Mouse (Mus musculus) kidney, embryonic 15.5 days (tissue): ENCODE results near the gene Gpatch3. TPM values are rescaled to one million over a fixed set of nuclear protein-coding genes. Genes with fewer than 3 reads are reported as not detected.

Source experiments
- ATAC-seq: fragments of 200-750 bp; cut with Nextera tagmentation; replicated peaks from 2 replicates; pipeline ENCODE4 v1.8.0; 2017; ENCODE audit warnings: moderate TSS enrichment; ENCODE audit not compliant: low FRiP score
- H3K27ac ChIP-seq: fragments of 300-500 bp; sonication (generic); 2 replicates; pipeline ENCODE4 v1.5.1; 2015; ENCODE audit warnings: mild to moderate bottlenecking, inconsistent platforms
- H3K27me3 ChIP-seq: fragments of 300-500 bp; sonication (generic); 2 replicates; pipeline ENCODE4 v1.6.1; 2015; ENCODE audit warnings: inconsistent platforms
- H3K36me3 ChIP-seq: fragments of 300-500 bp; sonication (generic); 2 replicates; pipeline ENCODE4 v1.6.1; 2015; ENCODE audit warnings: inconsistent platforms
- H3K4me1 ChIP-seq: fragments of 300-500 bp; sonication (generic); 2 replicates; pipeline ENCODE4 v1.6.1; 2015; ENCODE audit warnings: inconsistent platforms
- H3K4me2 ChIP-seq: fragments of 300-500 bp; sonication (generic); 2 replicates; pipeline ENCODE4 v1.6.1; 2015; ENCODE audit warnings: moderate library complexity, mild to moderate bottlenecking, inconsistent platforms
- H3K4me3 ChIP-seq: fragments of 300-500 bp; sonication (generic); replicated peaks from 2 replicates; pipeline ENCODE4 v1.5.1; 2015; ENCODE audit warnings: mild to moderate bottlenecking, inconsistent platforms
- H3K9ac ChIP-seq: fragments of 300-500 bp; sonication (generic); 2 replicates; pipeline ENCODE4 v1.6.1; 2015; ENCODE audit warnings: mild to moderate bottlenecking, inconsistent platforms
- H3K9me3 ChIP-seq: fragments of 300-500 bp; sonication (generic); replicated peaks from 2 replicates; pipeline ENCODE4 v1.6.1; 2016; ENCODE audit warnings: inconsistent platforms
- WGBS: fragments of 180-500 bp; shearing (Covaris S2); methylation state at CpG from one replicate; pipeline ENCODE4 v1.1.7; 2015; ENCODE audit warnings: mixed read lengths; 5-methylcytosine and 5-hydroxymethylcytosine counted together
- polyA plus RNA-seq: library from polyadenylated mRNA; unstranded; fragments of >200 nt; fragmentation: Nextera tagmentation; extraction: Ambion mirVana; gene quantifications from 2 replicates; pipeline ENCODE4 v1.2.1, GENCODE M21; 2015

The Gpatch3 gene
- polyA plus RNA-seq = 7.4 and 7.8 TPM in 2 replicates

DNA sequence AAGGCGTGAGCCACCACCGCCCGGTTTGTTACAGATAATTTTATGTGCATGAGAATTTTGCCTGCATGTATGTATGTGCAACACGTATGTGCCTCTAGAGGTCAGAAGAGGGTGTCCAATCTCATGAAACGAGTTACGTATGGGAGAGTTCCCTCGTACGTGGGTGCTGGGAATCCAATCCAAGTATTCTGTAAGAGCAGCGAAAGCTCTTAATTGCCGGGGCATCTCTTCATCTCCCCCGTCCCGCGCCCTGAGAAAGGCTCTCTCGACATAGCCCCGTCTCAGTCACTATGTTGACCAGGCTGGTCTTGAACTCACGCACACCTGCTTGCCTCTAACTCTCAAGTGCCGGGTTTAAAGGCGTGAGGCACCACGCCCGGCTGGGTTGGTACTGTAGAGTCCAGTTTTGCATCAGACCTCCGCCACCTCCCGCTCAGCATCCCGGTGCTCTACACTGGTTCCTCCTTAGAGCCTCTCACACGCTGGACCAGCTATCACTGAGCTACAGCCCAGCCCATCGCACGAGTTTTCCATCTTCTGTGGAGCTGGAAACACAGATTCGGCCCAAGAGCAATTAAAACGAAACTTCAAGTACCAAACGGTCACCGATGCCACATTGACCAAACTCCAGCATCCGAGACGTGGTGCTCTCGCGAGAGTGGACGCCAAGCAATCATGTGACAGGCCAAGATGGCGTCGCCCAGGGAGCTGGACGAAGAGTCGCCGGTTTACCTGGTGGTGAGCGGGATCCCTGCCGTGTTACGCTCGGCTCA, at the start of gene Gpatch3:
TSS of gene Gpatch3 (plus strand) at position 676 of the 773 bp plus-strand sequence.
- peak; percentile 89 for ATAC-seq
- Histone ChIP-seq H3K27me3 (no peaks in the 10 kb centered on the region), H3K27ac (peak within 1 kb of the TSS; percentile 94), H3K9ac (peak within 1 kb of the TSS; percentile 90), H3K4me1 (peaks cover 21% of the 10 kb centered on the region), H3K4me3 (peak within 1 kb of the TSS; percentile 99), H3K4me2 (peak within 1 kb of the TSS; percentile 94), H3K36me3 (peaks cover 20% of the 10 kb centered on the region), H3K9me3 (no peaks in the 10 kb centered on the region)
- WGBS = 7% methylated on average over 44 of the region's 44 CpGs

DNA sequence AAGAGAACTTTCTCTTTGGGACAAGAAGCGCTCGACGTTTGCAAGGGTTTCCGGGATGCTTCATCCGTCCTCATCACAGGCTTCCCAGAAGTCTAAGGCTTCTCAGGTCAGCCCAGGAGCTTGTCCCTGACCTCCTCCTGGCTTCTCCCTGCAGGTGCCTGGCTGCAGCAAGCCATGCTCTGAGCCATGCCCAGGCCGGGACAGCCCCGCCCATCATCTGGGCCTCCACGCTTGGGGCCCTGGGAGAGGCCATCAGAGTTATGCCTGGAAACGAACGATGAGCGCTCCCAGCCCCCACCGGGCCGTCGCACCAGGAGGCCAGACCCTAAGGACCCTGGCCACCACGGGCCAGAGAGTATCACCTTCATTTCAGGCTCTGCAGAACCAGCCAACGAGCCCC, 46.8 kb upstream of the Gpatch3 start:
- WGBS = 70% methylated on average over 16 of the region's 16 CpGs
- H3K36me3 ChIP-seq = peaks cover 59% of the 10 kb centered on the region

DNA sequence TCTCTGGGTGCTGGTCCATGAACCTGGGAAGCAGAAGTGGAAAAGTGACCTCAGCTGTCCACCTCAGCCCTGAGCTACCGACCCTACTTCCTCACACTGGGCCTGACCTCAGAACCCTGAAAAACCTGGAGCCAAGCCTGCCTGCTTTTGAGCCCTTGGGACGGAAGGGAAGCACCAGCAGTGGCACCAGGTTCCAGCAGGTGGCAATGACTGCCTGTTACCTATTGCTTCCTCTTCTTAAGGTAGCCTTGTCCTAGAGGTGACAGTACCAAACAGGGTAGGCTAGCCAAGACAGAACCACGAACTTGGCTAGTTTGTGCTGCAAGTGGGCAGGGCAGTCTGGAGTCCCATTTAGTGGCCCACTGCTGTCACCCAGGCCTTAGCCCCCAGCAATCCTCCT, 41.8 kb upstream of the Gpatch3 start:
- Histone ChIP-seq H3K4me1 (no peaks in the 10 kb centered on the region), H3K9me3 (no peaks in the 10 kb centered on the region), H3K9ac (no peak overlapping the region), H3K27me3 (no peaks in the 10 kb centered on the region), H3K36me3 (peaks cover 100% of the 10 kb centered on the region), H3K4me2 (no peak overlapping the region), H3K4me3 (no peak overlapping the region), H3K27ac (no peak overlapping the region)
- no peak for ATAC-seq
- WGBS = 78% methylated on average over 3 of the region's 3 CpGs

More for the DNA sequence above, 46.8 kb upstream of the Gpatch3 start:
- H3K27me3 ChIP-seq = no peaks in the 10 kb centered on the region
- H3K9ac ChIP-seq = no peak overlapping the region
- no peak overlapping the region for H3K4me2 ChIP-seq
- ATAC-seq = no peak
- H3K4me1 ChIP-seq = no peaks in the 10 kb centered on the region
- no peak overlapping the region for H3K4me3 ChIP-seq
- no peaks in the 10 kb centered on the region for H3K9me3 ChIP-seq
- H3K27ac ChIP-seq = no peak overlapping the region

DNA sequence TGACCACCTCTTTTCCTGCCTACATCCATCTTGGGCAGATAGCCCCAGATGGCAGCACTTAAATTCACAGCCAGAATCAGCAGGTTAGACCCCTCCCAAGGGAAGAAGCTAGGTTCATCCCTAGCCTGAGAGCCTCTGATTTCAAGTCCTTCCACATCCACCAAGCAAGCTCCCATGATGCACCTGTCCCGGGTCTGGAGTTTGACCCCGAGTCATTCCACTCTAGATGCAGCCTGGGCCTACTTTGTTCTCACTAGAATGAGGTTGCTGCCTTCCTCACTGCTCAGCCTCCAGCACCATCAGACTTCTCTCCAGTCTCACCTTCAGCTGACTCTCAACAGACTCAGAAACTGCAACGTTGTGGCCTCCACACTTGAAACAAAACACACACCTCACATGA, 38.5 kb upstream of the Gpatch3 start:
- H3K4me3 ChIP-seq = no peak overlapping the region
- 88% methylated on average over 3 of the region's 3 CpGs for WGBS
- H3K9me3 ChIP-seq = no peaks in the 10 kb centered on the region
- H3K27ac ChIP-seq = no peak overlapping the region
- peaks cover 100% of the 10 kb centered on the region for H3K36me3 ChIP-seq
- no peaks in the 10 kb centered on the region for H3K4me1 ChIP-seq
- no peak overlapping the region for H3K4me2 ChIP-seq
- H3K27me3 ChIP-seq = no peaks in the 10 kb centered on the region
- no peak overlapping the region for H3K9ac ChIP-seq
- ATAC-seq = no peak

DNA sequence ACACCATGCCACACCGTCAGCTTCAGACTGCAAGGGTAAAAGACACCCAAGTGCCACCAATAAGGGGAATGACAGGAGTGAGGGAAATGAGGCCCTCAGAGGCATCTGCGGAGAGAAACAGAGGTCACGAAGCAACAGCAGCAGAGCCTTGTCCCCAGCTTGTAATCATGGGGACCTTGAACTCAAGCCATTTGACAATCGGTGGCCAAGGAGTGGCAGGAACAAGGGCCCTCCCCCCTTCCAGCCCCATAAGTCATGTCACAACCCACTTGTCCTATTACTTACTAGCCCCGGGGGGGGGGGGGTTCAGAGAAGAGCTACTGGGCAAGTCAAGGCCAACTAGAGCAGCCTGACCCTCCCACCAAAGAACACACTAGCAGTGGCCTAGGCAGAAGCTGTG, 37.9 kb upstream of the Gpatch3 start:
- Histone ChIP-seq H3K4me3 (no peak overlapping the region), H3K36me3 (peaks cover 100% of the 10 kb centered on the region), H3K27me3 (no peaks in the 10 kb centered on the region), H3K9me3 (no peaks in the 10 kb centered on the region), H3K4me1 (no peaks in the 10 kb centered on the region), H3K4me2 (no peak overlapping the region), H3K9ac (no peak overlapping the region), H3K27ac (no peak overlapping the region)
- ATAC-seq = no peak
- WGBS = 79% methylated on average over 5 of the region's 5 CpGs

DNA sequence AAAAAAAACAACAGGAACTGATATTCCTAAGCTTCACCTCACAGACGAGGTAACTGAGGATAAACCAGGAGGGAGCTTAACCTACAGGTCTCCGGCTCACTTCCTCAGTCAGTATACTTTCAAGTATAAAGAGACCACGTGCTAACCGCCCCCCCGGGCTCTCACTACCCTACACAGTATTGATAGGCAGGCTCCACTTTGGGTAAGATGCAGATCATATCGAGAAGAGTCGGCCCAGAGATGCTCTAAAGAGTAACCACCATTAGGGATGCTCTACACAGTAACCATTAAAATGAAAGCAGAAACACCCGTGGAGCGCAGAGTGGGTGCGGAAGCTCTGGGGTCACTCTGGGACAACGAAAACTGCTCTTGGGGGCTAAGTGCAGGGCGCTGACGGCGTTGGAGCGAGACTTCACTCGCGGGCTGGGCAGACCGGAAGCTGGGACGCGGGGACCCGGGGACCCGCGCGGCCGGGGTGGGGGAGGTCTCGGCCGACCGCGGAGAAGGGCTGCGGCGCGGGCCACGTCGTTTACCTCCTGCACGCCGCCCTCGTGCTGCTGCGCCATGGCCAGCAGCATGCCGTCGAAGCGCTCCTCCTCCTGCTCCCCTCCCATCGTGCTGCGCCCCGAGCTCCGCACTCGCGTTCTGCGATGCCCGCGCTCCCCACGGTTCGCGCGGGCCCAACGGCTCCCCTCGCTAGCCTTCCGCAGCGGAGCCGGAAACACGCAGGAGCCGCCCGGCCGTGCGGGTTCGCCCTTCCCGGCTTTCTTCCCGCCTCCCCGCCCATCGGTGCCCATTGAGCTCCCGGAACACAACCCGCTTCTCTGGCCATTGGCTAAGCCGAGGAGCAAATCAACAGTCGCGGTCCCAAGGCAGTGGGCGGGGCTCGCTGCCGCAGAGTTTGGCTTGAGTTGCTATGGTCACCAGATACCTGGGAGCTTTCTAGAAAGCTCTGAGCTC, 29.0 kb upstream of the Gpatch3 start, which contains the start of gene Nudc:
TSS of gene Nudc (minus strand) at position 725 of the 960 bp plus-strand sequence.
- Histone ChIP-seq H3K4me2 (peak within 1 kb of the TSS; percentile 74), H3K4me3 (peak within 1 kb of the TSS; percentile 98), H3K27me3 (no peaks in the 10 kb centered on the region), H3K36me3 (peaks cover 39% of the 10 kb centered on the region), H3K9ac (peak within 1 kb of the TSS; percentile 95), H3K9me3 (no peaks in the 10 kb centered on the region), H3K27ac (peak within 1 kb of the TSS; percentile 79), H3K4me1 (peaks cover 23% of the 10 kb centered on the region)
- peak; percentile 98 for ATAC-seq
- WGBS = under 1% methylated on average over 65 of the region's 77 CpGs

DNA sequence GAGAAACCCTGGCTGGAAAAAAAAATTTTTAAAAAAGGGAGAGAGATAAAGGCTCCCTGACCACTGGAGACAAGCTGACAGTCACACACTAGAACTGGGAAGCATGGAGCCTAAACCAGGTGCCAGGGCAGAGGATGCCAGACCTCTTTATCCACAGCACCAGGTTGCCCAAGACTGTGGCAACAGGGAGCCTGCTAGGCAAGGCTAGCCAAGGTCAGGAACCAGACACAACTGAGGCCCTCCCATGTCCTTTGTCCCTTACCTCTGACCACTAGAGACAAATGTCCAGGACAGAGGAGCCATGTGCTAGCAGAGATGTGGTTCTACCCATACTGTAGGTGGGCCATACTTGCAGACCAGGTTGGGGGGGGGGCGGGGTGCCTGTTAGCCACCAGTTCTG, 22.5 kb upstream of the Gpatch3 start:
- H3K9me3 ChIP-seq = no peaks in the 10 kb centered on the region
- no peak overlapping the region for H3K4me2 ChIP-seq
- H3K4me3 ChIP-seq = no peak overlapping the region
- H3K4me1 ChIP-seq = peaks cover under 1% of the 10 kb centered on the region; the same call in 1 of the 2 replicates
- H3K9ac ChIP-seq = no peak overlapping the region
- ATAC-seq = no peak
- 100% methylated on average over 1 of the region's 1 CpGs for WGBS
- no peak overlapping the region for H3K27ac ChIP-seq
- H3K36me3 ChIP-seq = no peaks in the 10 kb centered on the region
- peaks cover 6% of the 10 kb centered on the region; the same call in 1 of the 2 replicates for H3K27me3 ChIP-seq

DNA sequence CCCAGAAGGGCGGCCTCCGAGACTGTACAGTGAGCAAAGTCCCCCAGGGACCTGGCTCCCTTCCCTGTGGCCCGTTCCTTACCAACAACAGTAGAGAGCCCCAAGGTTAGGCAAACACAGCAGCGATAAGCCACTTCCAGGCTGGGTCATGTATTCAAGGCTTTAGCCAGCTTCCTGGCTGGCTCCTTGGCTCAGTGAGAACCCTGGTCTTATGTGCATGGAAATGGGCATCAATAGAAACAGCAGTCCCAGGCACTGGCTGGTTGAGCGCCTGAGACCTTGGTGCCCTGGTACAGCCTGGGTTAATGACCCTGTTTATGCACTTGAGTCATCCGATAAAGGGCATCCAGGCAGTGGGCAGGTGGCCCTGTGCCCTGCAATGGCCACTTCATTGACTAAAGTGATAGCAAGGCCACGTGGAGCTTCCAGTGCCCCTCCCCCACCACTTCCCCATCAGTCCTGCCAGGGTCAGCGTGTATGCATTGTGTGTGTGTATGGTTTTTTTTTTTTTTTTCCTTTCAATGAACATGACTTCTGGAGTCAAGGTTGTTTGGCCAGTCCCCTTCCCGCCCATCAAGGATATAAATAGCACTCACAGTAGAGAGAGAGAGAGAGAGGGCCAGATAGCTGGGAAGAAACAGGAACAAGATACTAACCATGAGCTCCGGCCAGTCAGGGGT, 21.6 kb upstream of the Gpatch3 start, which contains the start of gene Nr0b2:
TSS of gene Nr0b2 (plus strand) at position 609 of the 680 bp plus-strand sequence.
- H3K27ac ChIP-seq = no peak within 1 kb of the TSS
- no peaks in the 10 kb centered on the region for H3K36me3 ChIP-seq
- H3K4me3 ChIP-seq = no peak within 1 kb of the TSS
- H3K4me1 ChIP-seq = peaks cover 3% of the 10 kb centered on the region; the same call in 1 of the 2 replicates
- peaks cover 9% of the 10 kb centered on the region; the same call in 1 of the 2 replicates for H3K27me3 ChIP-seq
- WGBS = 56% methylated on average over 10 of the region's 10 CpGs
- no peak within 1 kb of the TSS for H3K4me2 ChIP-seq
- ATAC-seq = no peak
- H3K9ac ChIP-seq = no peak within 1 kb of the TSS
- no peaks in the 10 kb centered on the region for H3K9me3 ChIP-seq

DNA sequence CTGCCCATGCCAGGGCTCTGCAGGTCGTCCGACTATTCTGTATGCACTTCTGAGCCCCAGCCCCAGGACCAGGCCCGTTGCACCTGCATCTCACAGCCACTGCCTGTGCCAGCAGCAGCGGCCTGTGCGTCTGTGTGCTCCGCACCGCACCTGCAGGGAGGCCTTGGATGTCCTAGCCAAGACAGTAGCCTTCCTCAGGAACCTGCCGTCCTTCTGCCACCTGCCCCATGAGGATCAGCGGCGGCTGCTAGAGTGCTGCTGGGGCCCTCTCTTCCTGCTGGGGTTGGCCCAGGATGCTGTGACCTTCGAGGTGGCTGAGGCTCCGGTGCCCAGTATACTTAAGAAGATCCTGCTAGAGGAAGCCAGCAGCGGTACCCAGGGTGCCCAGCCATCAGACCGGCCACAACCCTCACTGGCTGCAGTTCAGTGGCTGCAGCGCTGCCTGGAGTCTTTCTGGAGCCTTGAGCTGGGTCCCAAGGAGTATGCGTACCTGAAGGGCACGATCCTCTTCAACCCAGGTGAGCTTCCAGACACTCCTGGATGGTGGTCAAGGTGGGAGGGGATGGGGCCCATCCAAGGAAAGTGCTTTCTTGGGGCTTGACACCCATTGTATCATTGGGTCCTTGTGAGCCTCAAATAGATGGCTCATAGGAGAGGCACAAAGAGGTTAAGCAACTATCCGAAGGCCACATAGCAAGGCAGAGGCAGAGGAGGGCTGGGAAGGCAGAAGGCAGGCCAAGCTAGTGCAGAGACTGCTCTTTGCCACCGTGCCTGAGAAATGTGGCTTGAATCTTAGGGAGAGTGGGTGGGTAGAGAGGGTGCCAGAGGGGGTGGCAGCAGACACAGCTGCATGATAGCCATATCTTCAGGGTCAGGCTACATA, 20.9 kb upstream of the Gpatch3 start:
- H3K4me3 ChIP-seq = no peak overlapping the region
- H3K9me3 ChIP-seq = no peaks in the 10 kb centered on the region
- H3K27me3 ChIP-seq = peaks cover 9% of the 10 kb centered on the region; the same call in 1 of the 2 replicates
- ATAC-seq = no peak
- WGBS = 78% methylated on average over 19 of the region's 19 CpGs
- H3K36me3 ChIP-seq = no peaks in the 10 kb centered on the region
- H3K9ac ChIP-seq = no peak overlapping the region
- H3K27ac ChIP-seq = no peak overlapping the region
- H3K4me1 ChIP-seq = peaks cover 3% of the 10 kb centered on the region; the same call in 1 of the 2 replicates
- H3K4me2 ChIP-seq = no peak overlapping the region

DNA sequence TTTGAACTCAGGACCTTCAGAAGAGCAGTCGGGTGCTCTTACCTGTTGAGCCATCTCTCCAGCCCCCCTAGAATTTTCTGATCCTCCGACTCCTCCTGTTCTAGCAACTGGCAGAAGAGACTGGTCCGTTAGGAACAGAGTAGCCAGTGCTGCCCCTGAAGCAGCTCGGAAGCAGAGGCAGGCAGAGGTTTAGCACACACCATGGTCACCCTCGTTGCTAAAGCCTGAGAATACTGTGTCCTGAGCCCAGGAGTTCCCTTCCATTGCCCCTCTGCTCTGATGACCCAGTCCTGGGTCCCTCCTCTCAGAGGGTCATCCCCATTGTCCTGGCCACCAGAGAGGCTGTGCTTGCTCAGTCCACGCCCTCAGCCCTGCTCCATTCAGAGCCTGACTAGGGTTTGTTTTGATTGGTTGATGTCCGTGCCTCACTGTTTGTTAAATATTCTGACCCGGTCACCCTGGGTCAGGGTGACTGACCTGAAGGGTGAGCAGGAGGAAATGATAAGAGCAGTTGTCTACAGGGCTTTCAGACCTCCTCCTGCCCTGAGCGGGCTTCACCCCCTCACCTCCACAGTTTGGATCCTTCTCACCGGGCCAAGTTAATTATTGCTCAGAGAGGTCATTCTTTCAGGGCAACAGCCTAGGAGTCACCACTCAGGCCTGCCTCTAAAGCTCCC, 17.4 kb upstream of the Gpatch3 start:
- WGBS = 37% methylated on average over 10 of the region's 10 CpGs
- peak overlapping the region; percentile 14; the same call in 1 of the 2 replicates for H3K4me2 ChIP-seq

More for the DNA sequence above, 17.4 kb upstream of the Gpatch3 start:
- Histone ChIP-seq H3K36me3 (no peaks in the 10 kb centered on the region), H3K9ac (no peak overlapping the region), H3K27me3 (peaks cover 6% of the 10 kb centered on the region; the same call in 1 of the 2 replicates), H3K4me3 (no peak overlapping the region), H3K4me1 (peaks cover 3% of the 10 kb centered on the region; the same call in 1 of the 2 replicates), H3K27ac (no peak overlapping the region), H3K9me3 (no peaks in the 10 kb centered on the region)
- ATAC-seq = peak; percentile 62; the same call in 1 of the 2 replicates
